Mouse (Mus musculus) adrenal gland, adult 18-20 months (tissue): ENCODE measurements around the gene Gcnt4. TPM values are rescaled to one million over a fixed set of nuclear protein-coding genes. Genes with fewer than 3 reads are reported as not detected.

Experiments used
- DNase-seq, 2 experiments: peaks; one replicate each; pipeline ENCODE4 v3.0.0; 2021 to 2022; ENCODE audit warnings: low spot score in 2 of 2
- total RNA-seq, 2 experiments: library from RNA; stranded (reverse); gene quantifications; 1 replicate in 1 of 2; 2 replicates in 1 of 2; pipeline ENCODE4 v1.2.3; 2021

Gene Gcnt4
- total RNA-seq, 2 experiments from 2014 or later = 0.10 to 0.66 TPM

DNA sequence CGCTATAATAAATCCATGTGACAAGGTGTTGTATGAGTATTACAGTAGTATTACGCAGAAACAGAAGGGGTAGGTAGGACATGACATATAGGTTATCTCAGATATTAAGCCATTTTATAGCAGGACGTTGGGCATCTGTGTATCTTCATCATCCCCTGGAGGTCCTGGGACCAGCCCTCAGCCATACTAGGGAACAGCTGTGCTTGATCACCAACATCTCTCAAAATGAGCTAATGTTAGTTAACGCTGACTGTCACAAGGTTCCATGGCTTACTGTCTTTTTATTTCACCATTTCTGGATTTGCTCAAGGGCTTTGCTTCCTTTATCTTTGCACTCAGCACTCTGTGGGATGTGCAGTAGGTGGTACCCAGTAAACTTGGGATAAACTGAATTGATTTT lies 21.3 kb downstream of the Gcnt4 start:
- DNase-seq = no peak

DNA sequence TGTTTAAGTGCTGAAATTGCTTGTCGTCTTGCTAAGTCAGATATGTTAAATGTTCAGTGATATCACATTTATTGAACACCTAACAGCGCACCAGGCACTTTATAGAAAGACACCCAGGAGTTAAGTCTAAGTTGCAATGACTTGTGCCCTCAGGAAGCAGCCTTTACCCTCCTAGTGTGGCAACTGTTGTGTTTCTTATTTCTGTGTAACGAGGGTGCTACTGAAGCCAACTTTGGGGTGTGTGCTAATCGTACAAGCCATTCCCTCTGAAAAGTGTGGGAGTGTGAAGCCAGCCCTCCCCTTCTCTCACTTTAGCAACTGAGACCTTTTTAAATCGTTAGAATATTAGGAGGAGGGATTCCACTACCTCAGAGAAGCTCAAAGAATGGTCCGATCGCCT lies 23.2 kb downstream of the Gcnt4 start:
- no peak for DNase-seq

DNA sequence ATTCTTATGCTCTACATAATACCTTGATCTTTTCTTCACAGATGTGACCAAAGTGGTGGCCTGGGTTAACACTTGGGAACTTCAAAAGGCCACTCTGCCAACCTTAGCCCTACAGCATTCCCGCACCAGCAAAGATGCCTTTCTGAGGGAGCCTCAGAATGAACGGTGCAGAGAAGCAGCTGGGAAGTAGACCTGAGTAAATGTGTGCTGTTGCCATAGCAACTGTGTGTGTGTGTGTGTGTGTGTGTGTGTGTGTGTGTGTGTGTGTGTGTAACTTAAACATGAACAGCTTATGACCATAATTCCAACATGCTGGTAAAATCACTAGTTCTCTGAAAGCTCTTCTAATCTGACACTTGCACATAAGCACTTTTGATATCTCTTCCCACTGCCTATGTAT lies 27.4 kb downstream of the Gcnt4 start:
- DNase-seq = no peak

DNA sequence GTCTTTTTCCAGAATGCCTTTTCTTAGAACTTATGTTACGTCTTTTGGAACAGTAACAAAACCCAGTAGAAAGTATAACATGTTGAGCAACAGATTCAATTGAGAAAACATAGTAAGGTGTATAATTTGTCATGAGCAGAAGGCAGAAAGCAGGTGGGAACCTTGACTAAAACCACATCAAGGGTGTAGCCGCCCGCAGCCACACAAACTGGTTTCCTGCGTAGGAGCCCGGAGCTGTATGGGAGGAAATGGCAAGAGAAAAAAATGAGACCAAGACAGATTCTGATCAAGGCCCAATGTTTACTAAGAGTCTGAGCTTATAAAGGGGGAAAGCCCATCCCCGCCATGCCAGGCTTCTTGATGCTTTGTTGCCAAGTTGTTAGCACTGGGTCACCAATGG lies 32.0 kb downstream of the Gcnt4 start:
- no peak for DNase-seq

DNA sequence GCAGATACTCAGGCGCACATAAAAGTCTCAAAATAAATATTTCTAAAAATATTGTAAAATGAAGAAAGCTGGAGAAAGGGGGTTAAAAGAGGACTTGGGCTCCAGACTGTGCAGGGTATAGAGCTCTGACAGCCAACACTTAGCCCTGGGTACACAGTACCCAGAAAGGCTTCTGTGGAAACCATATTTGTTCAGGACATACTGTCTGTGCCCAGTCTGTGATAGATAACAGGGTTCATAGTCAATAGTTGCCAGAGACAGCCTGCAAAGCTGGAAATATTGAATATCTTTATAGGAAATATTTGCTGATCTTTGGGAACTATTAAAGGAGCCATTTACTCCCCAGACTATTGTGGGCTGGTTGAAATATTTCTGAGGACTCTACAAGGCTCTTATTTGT lies 35.5 kb downstream of the Gcnt4 start:
- no peak for DNase-seq

DNA sequence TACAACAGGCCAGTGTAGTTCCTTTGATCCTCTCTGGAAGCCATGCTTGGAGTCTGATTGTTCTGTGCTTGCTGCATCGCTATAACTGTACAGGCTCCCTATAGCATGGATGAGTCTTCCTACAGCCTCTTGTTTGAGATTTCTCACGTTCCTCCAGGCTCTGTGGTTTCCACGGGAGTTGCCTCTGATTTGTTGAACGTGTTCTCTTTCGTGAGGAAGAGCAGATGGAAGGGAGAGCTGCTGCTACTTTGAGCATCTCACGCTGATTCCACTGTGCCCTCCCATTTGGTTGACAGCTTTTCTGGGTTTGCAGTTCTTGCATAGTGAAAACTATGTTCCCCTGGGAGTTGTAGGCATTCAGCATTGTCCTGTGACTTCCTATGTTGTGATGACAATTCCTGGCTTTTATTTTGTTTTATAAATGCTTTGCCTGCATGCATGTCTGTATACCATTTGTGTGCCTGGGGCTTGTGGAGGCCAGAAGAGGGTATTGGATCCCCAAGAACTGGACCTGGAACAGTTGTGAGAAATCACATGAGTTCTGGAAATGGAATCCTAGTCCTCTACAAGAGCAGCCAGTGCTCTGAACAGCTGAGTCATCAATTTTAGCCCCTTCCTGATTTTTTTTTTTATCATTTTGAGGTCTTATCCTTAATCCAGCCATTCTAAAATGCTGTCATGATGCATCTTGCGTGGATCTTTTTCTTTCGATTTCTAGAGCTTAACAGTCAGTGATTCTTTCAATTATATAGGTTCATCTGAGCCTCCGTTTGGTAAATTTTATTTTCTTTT lies 37.1 kb downstream of the Gcnt4 start:
- DNase-seq = no peak

DNA sequence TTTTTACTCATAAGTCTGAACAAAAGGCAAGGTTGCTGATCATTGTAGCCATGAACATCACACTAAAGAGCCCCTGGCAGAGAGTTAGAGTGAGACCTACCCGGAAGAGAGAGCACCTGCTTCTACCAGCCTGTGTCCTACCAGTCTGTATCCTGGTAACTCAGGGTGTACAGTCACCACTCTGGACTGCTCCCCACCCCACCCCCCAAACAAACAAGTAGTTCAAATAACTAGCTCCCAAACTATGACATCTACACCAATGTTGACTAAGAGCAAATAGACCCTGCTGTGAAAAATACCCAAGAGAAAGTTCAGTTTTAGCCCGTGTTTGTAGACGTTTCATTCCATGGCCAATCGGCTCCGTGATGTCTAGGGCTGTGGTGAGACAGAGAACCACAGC lies 38.3 kb downstream of the Gcnt4 start:
- no peak for DNase-seq

DNA sequence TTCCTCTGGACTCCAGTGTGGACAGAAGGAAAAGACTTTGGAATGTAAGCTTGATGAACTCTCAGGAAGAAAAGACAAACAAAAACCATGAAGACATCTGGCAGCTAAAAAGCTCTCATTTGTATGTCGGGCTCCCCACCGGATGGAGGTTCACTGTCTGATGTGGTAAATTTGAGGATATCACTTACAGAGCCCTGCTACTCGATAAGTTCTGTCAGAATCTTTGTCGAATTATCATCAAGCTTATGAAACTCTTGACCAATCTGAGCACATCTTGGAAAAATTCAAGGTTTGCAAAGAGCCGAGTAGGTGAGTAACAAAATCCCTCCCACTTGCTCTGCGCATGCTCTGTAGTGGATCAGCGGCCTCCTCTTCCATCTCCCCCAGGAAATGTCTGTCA lies 40.5 kb downstream of the Gcnt4 start:
- no peak for DNase-seq

DNA sequence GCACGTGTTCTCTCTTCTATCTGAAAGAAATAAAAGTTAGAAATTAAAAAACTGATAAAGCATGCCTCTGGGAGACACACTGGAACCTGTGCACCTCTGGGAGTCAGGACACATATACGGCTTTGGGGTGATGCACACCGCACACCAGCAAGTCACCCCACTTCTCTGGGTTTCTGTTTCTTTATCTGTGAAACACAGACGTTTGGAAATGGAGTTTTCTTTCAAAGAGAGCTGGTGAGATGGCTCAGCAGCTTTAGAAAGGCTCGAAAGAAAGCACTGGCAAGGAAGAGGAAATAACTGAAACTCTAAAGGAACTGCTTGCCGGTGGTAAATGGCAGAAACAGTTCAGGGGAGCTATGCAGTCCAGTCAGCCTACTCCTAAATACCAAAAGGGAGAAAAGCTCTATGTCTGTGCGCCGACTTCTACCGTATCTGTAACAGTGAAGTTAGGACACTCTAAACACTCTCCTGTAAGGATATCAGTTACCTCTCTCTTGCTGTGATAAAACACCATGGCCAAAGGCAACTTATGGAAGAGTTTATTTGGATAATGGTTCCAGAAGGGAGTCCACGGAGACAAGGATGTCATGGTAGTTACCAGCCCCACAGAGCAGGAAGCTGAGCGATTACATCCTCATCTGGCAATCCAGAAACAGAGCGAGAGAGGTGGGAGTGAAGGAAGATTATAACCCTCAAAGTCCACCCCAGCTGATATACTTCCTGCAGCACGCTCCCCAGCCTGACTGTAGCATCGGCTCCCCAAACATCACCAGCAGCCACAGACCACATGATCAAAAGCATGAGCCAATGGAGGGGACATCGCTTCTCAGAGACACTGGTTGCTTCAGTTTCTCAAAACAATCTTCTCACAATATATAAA lies 42.0 kb downstream of the Gcnt4 start:
- no peak for DNase-seq

DNA sequence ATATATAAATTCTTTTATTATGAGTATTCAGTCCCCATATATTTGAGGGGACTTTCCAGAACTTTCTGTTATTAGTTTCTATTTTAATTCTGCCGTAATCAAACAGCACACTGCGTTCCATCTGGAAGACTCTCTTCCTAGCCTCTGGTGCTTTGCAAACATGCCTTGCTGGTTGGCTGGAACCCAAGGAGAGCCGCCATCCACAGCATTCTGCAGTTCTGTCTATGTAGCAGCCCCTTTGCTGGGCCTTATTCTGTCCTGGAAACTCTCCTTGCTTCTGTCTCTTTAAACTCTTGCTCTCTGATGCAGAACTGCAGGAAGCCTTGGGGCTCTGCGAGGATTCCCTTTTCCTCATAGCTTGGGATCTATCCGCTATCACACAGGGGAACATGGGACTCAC lies 42.6 kb downstream of the Gcnt4 start:
- no peak for DNase-seq

DNA sequence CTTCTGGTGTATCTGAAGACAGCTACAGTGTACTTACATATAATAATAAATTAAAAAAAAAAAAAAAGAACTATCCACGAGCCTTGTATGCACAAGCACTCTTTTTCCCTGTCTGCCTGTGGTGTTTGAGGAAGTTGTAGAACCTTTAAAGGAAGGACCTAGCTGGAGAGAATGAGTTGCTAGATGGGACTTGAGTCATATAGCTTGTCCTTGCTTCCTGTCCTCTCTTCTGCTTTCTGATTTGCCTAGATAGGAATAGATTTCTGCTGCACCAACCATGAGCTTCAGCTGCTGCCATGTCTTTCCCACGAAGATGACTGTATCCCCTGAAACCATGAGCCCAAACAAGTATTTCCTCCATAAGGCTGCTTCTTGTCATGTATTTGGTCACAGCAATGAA lies 43.3 kb downstream of the Gcnt4 start:
- DNase-seq = no peak

DNA sequence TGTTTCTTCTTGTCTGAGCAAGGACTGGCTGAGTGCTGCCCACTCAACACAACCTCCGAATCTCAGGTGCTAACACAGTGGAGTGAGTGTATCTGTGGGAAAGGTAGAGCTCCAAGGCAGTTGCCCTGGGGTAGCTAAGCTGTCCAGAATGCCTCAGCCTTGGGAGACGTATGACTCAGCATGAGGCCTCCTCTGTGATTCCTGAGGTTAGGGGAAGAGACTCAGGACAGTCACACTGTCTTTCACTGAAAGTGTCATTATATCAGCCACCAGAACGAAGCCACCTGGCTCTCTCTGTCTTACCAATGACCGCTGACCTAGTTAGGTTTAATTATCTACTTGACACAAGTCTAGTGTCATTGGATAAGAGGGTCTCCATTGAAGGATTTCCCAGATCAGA lies 46.6 kb downstream of the Gcnt4 start:
- peak in 1 of 2 experiments; percentile 9 for DNase-seq

DNA sequence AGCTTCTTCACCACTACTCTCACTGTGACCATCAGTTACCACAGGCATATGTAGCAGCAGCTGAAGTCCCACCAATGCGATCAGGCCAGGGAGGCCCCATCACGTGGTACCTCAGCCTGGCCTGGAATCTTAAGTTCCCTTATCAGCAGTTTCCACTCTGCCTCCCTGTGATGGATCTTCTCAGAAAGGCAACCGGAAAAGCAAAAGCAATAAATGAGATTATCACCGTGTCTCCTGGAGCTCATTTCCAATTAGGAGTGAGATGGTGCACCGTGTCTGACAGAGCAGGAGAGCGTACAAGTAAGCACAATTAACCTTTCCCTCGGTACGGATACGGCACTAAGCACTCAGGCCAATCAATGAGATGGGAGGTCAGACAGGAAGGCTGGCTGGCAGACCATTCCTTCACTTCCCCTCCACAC lies 47.4 kb downstream of the Gcnt4 start:
- DNase-seq = no peak

DNA sequence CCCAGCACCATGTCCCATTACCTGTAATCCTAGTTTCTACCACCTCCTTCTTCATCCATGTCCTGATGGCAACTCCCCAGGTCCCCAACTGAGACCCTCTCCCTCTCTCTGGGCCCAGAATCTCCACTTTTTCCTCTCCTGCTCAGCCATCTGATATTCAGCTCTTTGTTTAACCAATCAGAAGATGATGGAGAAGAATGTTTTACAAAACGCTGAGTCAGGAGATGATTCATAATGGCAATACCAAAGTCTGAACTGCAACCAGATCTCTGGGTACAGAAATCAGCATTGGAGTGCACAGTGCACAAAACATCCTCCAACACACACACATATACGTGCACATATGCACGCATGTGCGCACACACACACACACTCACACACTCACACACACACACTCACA lies 48.8 kb downstream of the Gcnt4 start:
- DNase-seq = no peak

DNA sequence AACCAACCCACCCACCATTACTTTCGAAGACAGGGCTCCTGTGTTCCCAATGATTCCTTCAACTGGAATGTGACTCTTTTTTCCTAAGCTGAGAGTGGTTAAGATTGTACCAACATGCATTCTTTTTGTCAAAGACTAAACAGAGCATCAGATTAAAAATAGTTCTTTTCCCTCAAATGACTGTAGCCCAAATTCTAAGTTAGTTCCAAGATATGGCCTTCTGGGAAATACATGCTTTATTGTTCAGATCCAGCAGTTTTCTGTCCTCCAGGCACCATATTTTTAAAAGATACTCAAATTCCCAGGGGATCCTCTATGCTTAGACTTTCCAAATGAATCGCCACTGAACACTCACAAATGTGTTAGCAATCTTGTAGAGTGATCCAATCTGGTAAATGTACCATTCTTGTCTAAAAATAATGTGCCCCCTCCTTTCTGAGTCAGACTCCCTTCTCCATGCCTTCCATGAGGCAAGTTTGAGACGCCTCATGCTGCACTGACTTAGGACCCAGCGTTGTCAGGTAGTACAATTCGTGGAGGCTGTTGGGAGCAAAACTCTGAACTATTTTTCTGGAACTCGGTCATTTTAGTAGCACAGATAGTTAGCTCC lies 52.6 kb downstream of the Gcnt4 start:
- DNase-seq = no peak

DNA sequence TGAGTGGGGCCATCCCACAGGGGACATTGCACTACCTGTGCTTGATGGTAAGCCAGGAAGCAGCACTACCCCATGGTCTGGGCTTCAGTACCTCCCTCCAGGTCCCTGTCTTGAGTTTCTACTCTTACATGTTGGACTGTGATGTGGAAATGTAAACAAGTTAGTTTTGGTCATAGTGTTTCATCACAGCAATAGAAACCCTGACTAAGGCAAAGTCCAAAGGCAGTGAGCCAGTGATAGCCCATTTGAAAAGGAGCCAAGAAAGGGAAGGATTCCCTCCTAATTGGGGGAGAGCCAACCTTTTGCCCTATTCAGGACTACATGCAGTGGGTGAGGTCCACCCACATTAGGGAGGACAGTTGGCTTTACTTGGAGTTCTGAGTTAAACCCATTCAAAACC lies 56.1 kb downstream of the Gcnt4 start:
- no peak for DNase-seq

DNA sequence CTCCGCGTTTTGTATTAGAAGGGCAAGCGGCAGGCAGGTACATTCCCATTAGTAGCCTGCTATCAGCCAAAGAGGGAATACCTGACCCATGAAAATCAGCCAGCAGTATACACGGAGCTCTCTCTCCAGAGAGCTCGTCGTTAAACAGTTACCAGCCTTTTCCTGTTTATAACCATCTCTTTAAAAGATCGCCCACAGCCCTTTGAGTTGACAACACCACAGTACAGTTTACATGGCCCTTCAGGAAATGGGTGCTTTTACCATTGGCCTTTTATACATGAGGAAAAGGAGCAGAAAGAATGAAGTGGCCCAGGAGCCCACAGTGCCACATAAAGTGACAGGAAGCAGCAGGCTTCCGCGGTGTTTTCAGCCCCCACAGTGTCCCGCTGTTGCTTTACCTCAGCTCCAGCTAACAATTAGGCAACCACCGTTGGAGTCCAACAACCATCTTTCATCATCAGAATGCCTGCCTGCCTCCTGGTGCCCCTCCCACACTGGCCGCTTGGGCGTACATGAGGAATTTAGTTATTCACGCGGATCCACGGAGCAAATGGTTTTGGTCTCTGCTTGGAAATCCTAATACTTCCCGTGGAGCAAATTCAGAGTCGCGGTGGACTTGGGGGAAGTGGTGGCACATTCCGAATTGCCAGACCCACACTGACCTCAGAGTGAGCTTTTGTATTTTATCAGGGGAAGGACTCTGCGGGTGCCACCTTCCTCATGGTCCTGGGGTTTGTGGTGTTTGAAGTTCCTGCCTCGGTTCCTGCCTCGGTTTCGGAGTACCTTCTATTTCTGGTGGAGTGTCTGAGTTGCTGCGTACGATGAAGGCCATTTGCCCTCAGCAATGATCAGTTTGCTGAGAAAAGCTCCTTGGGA lies 59.0 kb downstream of the Gcnt4 start:
- no peak for DNase-seq

DNA sequence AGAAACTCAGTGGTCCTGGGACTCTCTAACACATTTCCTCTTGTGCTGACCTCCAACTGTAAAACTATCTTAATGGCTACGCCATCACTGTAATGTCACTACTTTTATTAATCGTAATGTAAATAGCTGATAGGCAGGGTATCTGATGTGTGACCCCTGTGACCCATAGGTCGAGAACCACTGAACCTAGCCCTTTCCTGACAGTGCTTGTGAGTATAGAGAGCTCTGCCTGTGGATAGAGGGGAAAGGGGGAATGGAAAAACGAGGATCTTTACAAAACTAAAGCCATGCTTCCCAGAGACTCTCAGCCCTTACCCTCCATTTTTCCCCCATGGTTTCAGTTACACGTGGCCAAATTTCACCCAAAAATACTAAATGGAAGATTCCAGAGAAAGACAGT lies 60.2 kb downstream of the Gcnt4 start:
- no peak for DNase-seq

DNA sequence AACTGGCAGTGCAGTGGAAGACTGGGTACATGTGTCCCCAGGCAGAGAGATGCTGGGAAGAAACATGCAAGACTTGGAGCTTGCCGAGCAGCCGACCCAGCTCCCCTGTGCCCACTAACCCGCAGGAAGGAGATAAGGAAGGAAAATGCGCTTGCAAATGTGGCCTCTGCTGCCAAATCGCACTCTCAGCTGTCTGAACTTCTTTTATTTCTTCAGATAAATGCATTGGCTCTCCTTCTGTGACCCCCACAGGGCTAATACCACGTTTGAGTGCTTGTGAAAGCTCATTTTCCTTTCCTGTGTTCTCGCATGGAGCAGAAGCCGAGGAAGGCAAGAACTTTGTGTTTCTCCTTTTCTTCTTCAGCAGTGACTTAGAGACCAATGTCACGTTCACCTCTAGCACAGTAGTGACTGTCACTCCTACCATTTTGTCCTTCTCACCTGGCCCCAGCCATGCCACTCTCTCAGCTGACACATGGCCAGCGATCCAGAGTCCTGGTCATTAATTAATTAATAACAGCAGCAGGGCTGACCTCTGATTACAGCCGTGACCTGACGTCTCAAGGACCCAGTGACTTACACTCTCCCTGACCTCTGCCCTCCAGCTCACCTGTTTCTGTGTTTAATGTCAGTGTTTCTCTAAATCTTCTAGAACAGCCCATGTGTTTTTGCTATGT lies 61.2 kb downstream of the Gcnt4 start:
- no peak for DNase-seq

DNA sequence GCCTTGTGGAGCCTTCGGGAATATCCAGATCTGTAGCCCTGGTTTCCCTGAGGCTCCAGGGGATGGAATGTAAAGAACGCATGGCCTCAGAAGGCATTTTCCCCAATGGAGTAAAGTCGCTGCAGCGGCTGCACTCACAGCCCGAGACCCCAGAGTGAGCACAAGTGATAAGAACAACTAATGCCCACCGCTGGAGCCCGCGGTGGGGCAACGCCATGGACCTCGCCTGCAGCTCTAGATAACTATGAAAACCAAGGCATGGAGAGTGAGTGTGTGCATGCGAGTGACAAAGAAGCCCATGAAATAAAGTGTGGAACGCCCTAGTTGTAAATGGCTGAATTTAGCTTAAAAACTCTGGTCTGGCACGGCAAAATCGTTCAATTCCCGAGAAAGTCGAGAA lies 64.6 kb downstream of the Gcnt4 start:
- DNase-seq = no peak

DNA sequence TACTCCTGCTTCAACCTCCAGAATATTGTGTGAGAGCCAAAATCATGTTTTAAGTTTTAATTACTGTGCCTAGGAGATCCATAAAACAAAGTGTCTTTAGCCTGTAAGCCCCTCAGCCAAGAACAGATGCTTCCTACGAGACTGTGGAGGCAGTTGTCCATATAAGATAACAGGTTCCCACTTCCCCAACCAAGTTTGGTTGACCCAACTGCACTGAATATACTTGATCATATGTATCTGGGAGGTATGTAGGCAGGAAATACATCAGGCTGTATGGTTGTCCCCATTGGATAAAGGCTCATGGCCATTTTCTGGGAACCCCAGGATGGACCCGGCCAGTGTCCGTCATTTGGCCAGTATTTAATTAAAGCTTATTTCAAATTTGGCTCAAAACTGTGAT lies 65.6 kb downstream of the Gcnt4 start:
- no peak for DNase-seq
